Mouse (Mus musculus) spleen, adult 2 months (tissue): Measurements from ENCODE around the gene Krt10. TPM values are rescaled to one million over a fixed set of nuclear protein-coding genes. Genes with fewer than 3 reads are reported as not detected.

Experiments
- DNase-seq, 2 experiments: peaks; one replicate each; pipeline versions ENCODE4 v3.0.0 to v3.0.0-alpha.2; 2012 to 2021; ENCODE audit warnings: low spot score in 2 of 2, low read depth in 1 of 2
- H3K27ac ChIP-seq: fragments of 200-500 bp; 2 replicates; pipeline ENCODE4 v1.5.1; 2012; ENCODE audit warnings: low read length, inconsistent platforms; ENCODE audit not compliant: insufficient read depth
- H3K27me3 ChIP-seq: fragments of 200-500 bp; 2 replicates; pipeline ENCODE4 v1.6.1; 2012; ENCODE audit warnings: mild to moderate bottlenecking, moderate library complexity, low read length, inconsistent platforms; ENCODE audit not compliant: control insufficient read depth, insufficient read depth
- H3K36me3 ChIP-seq: fragments of 200-500 bp; 2 replicates; pipeline ENCODE4 v1.6.1; 2012; ENCODE audit warnings: mild to moderate bottlenecking, low read length, inconsistent platforms; ENCODE audit not compliant: control insufficient read depth, insufficient read depth
- H3K4me1 ChIP-seq: fragments of 200-500 bp; 2 replicates; pipeline ENCODE4 v1.6.1; 2011; ENCODE audit warnings: inconsistent platforms; ENCODE audit not compliant: control insufficient read depth, insufficient read depth, insufficient read length
- H3K4me3 ChIP-seq: fragments of 200-500 bp; 2 replicates; pipeline ENCODE4 v1.5.1; 2011; ENCODE audit warnings: mild to moderate bottlenecking, inconsistent platforms; ENCODE audit not compliant: insufficient read depth, insufficient read length; ENCODE audit errors: extremely low read depth
- CTCF ChIP-seq: fragments of 200-500 bp; IDR thresholded peaks from 2 replicates; pipeline ENCODE4 v1.5.1; 2011; ENCODE audit warnings: mild to moderate bottlenecking, inconsistent platforms; ENCODE audit not compliant: insufficient read depth, insufficient read length, insufficient replicate concordance; ENCODE audit errors: extremely low read depth
- POLR2A ChIP-seq: fragments of 200-500 bp; IDR thresholded peaks from 2 replicates; pipeline ENCODE4 v1.6.1; 2011; ENCODE audit warnings: low read depth, low read length, inconsistent platforms
- WGBS: fragments of 180-500 bp; shearing (Covaris S2); methylation state at CpG from one replicate; pipeline ENCODE4 v1.1.7; 2018; 5-methylcytosine and 5-hydroxymethylcytosine counted together
- polyA plus RNA-seq: library from polyadenylated mRNA; depleted of rRNA; stranded (reverse); fragments of >200 nt; gene quantifications from 2 replicates; pipeline ENCODE4 v1.2.3, GENCODE M21; 2012; rRNA removed

The Krt10 gene
- polyA plus RNA-seq, 1 experiment, result 0.22 TPM

DNA sequence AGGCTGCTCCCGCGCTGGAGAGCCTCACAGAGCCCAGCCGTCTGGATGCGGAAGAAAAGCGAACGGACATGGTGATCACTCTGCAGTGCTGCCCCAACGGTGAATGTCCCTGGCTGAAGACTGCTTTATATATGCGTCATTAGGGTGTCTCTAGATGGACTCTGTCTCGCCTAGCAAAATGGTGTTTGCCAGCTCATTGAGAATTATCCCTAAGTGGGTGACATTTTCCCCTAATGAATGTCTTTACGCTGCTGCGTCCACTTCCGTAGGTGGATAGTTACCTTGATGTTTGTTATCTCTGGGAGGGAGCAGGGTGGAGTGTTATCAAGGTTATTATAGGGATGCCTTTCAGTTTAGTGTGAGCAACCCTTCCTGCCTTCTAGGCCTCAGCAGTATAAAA, 38.2 kb downstream of the Krt10 start, which contains the start of gene Krt27:
Krt27 (minus strand) TSS at position 101 of the 400 bp plus-strand sequence.
- no peak within 1 kb of the TSS for H3K4me3 ChIP-seq
- H3K27me3 ChIP-seq, result no peaks in the 10 kb centered on the region; the same call in 1 of the 2 replicates
- no peak for DNase-seq
- no peaks in the 10 kb centered on the region for H3K4me1 ChIP-seq
- WGBS, result 75% methylated on average over 12 of the region's 12 CpGs
- no peak for TF ChIP-seq POLR2A
- TF ChIP-seq CTCF, result no peak
- H3K27ac ChIP-seq, result no peak within 1 kb of the TSS
- H3K36me3 ChIP-seq, result no peaks in the 10 kb centered on the region

DNA sequence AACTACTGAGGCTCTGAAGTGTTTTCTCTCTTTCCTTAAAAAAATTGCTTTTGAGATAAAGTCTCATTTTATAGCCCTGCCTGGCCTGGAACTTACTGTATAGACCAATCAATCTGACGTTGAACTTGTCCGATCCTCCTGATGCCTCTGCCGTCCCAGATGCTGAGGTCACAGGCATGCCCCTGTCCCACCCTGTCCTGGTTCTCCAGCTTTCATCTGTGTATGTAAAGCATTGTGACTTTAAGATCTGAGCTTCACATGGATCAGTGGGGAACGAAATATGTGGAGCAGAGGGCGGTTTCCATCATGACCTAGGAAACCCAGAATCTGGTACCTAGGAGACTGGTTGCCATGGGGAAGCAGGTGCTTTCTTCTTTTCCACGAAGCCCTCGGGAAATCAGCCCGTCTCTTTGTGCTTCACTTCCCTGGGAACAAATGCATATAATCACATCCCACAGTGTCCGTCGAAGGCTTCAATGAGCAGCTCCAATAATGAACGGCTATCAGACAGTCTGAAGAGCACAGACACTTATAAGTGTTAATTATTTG, 49.8 kb downstream of the Krt10 start:
- no peaks in the 10 kb centered on the region for H3K36me3 ChIP-seq
- whole genome bisulfite sequencing, result 84% methylated on average over 11 of the region's 11 CpGs
- no peak for DNase-seq
- no peaks in the 10 kb centered on the region for H3K4me1 ChIP-seq
- no peak overlapping the region for H3K4me3 ChIP-seq
- no peaks in the 10 kb centered on the region for H3K27me3 ChIP-seq
- TF ChIP-seq POLR2A (no peak), CTCF (no peak)
- H3K27ac ChIP-seq, result no peak overlapping the region

GRCm38 (mm10) chr11:99337866-99338265, 51.3 kb downstream of the Krt10 start, which contains the start of gene Krt26:
Krt26 (minus strand) TSS chr11:99337966.
- Histone ChIP-seq H3K36me3 (no peaks in the 10 kb centered on the region), H3K4me1 (no peaks in the 10 kb centered on the region), H3K27ac (no peak within 1 kb of the TSS), H3K4me3 (no peak within 1 kb of the TSS), H3K27me3 (no peaks in the 10 kb centered on the region)
- DNase-seq, result no peak
- TF ChIP-seq CTCF (no peak), POLR2A (no peak)
- 90% methylated on average over 11 of the region's 11 CpGs for WGBS

Other genes starting within 250 kb of the Krt10 start
- 135 and 194 TPM in 2 replicates for gene Ccr7, start 234.3 kb downstream of the Krt10 start, polyA plus RNA-seq
- gene Smarce1, start 158.3 kb downstream of the Krt10 start, polyA plus RNA-seq, result 13.4 and 13.6 TPM in 2 replicates
- 0.38 and 0.70 TPM in 2 replicates for gene Krt222, start 145.3 kb downstream of the Krt10 start, polyA plus RNA-seq
- gene Krt24, start 104.1 kb downstream of the Krt10 start, polyA plus RNA-seq, result not detected in 2 replicates
- gene Krt25, start 66.4 kb downstream of the Krt10 start, polyA plus RNA-seq, result not detected in 2 replicates
- not detected in 2 replicates for gene Krt26, start 51.4 kb downstream of the Krt10 start, polyA plus RNA-seq
- not detected in 2 replicates for gene Krt27, start 38.3 kb downstream of the Krt10 start, polyA plus RNA-seq
- gene Krt28, start 14.5 kb downstream of the Krt10 start, polyA plus RNA-seq, result not detected in 2 replicates
- gene Krt12, start 32.9 kb upstream of the Krt10 start, polyA plus RNA-seq, result 0.05 TPM in 1 of 2 replicates, not detected in the other
- gene Krt20, start 48.8 kb upstream of the Krt10 start, polyA plus RNA-seq, result 0.16 TPM in 2 replicates
- gene Krt23, start 103.8 kb upstream of the Krt10 start, polyA plus RNA-seq, result 0.06 and 0.14 TPM in 2 replicates
- not detected in 2 replicates for gene Krt39, start 132.0 kb upstream of the Krt10 start, polyA plus RNA-seq
- not detected in 2 replicates for gene Krt40, start 153.8 kb upstream of the Krt10 start, polyA plus RNA-seq
- gene Krtap3-3, start 161.5 kb upstream of the Krt10 start, polyA plus RNA-seq, result not detected in 2 replicates
- gene Krtap3-2, start 167.5 kb upstream of the Krt10 start, polyA plus RNA-seq, result not detected in 2 replicates
- gene Gm11939, start 170.1 kb upstream of the Krt10 start, polyA plus RNA-seq, result not detected in 2 replicates
- gene Krtap3-1, start 177.3 kb upstream of the Krt10 start, polyA plus RNA-seq, result not detected in 2 replicates
- not detected in 2 replicates for gene Krtap1-5, start 191.7 kb upstream of the Krt10 start, polyA plus RNA-seq
- not detected in 2 replicates for gene Krtap1-4, start 194.3 kb upstream of the Krt10 start, polyA plus RNA-seq
- gene Krtap1-3, start 202.0 kb upstream of the Krt10 start, polyA plus RNA-seq, result not detected in 2 replicates
- gene Krtap9-3, start 208.7 kb upstream of the Krt10 start, polyA plus RNA-seq, result not detected in 2 replicates
- not detected in 2 replicates for gene Gm11938, start 213.9 kb upstream of the Krt10 start, polyA plus RNA-seq
- gene Gm11937, start 220.8 kb upstream of the Krt10 start, polyA plus RNA-seq, result not detected in 2 replicates
- not detected in 2 replicates for gene Krtap2-4, start 225.5 kb upstream of the Krt10 start, polyA plus RNA-seq
- not detected in 2 replicates for gene Gm11562, start 231.1 kb upstream of the Krt10 start, polyA plus RNA-seq
- not detected in 2 replicates for gene Krtap4-1, start 238.9 kb upstream of the Krt10 start, polyA plus RNA-seq
- not detected in 2 replicates for gene Krtap4-2, start 245.7 kb upstream of the Krt10 start, polyA plus RNA-seq